In genomic region chr10:111471166-111471565, GRCm38 (mm10) we compare ENCODE assay signal across 18 mouse cellular contexts. TPM values are rescaled to one million over a fixed set of nuclear protein-coding genes. Genes with fewer than 3 reads are reported as not detected.
DNase-seq lines count a peak whose midpoint lies in the region; ATAC-seq and TF ChIP-seq lines count a peak whose summit lies in the region.
"Had no signal": no experiment of that assay in that cellular context is flagged by ENCODE, and none has a peak within 500 bp of the region (broad histone marks: within the 10 kb centered on the region; RNA-seq: fewer than 3 reads in every experiment).

No protein-coding gene starts in this region.

- peak; percentile 58 for DNase-seq in lung, postnatal 36 days
- no peak for DNase-seq in lung, adult 2 months
- peak; percentile 20 for DNase-seq in skeletal muscle tissue, adult 2 months (ENCODE audit: low read depth, low spot score)
- no peak for DNase-seq in embryo, embryonic 9.5 days (ENCODE audit: extremely low spot score)
- DNase-seq in midbrain, embryonic 14.5 days: no peak
- DNase-seq: adrenal gland, postnatal 36 days; cerebellum, adult 2 months; gastrocnemius, postnatal 14 days; liver, embryonic 13.5 days had no signal

- no peak overlapping the region for H3K4me2 ChIP-seq in forebrain, embryonic 12.5 days
- H3K4me2 ChIP-seq in midbrain, embryonic 14.5 days (ENCODE audit: low read length): no peak overlapping the region
- H3K4me2 ChIP-seq: embryonic facial prominence, embryonic 12.5 days; hindbrain, embryonic 14.5 days; kidney, embryonic 15.5 days; liver, embryonic 13.5 days; neural tube, embryonic 12.5 days had no signal

- peaks cover 4% of the 10 kb centered on the region for H3K4me1 ChIP-seq in lung, adult 2 months (ENCODE audit: control insufficient read depth, insufficient read depth, low read length)
- H3K4me1 ChIP-seq in forebrain, embryonic 12.5 days: peaks cover 24% of the 10 kb centered on the region
- H3K4me1 ChIP-seq in midbrain, embryonic 14.5 days (ENCODE audit: control insufficient read depth, insufficient read depth, low read length): peaks cover 26% of the 10 kb centered on the region

- peak; percentile 64 for ATAC-seq in granulocyte monocyte progenitor cell, adult 5-6 weeks (replicated peaks; ENCODE audit: poor library complexity, severe bottlenecking)
- no peak for ATAC-seq in forebrain, embryonic 12.5 days (ENCODE audit: low FRiP score)
- ATAC-seq in midbrain, embryonic 14.5 days (ENCODE audit: low FRiP score, low TSS enrichment): no peak
- ATAC-seq: forebrain, embryonic 14.5 days had no signal

- H3K9ac ChIP-seq in forebrain, embryonic 12.5 days: no peak overlapping the region
- H3K9ac ChIP-seq in midbrain, embryonic 14.5 days (replicated peaks; ENCODE audit: low read length): no peak overlapping the region
- H3K9ac ChIP-seq: embryonic facial prominence, embryonic 12.5 days; hindbrain, embryonic 14.5 days; kidney, embryonic 15.5 days; liver, embryonic 13.5 days; neural tube, embryonic 12.5 days had no signal

- peaks cover 3% of the 10 kb centered on the region for H3K36me3 ChIP-seq in forebrain, embryonic 12.5 days (replicated peaks)
- H3K36me3 ChIP-seq in midbrain, embryonic 14.5 days (ENCODE audit: control insufficient read depth, insufficient read depth, low read length): no peaks in the 10 kb centered on the region
- H3K36me3 ChIP-seq: embryonic facial prominence, embryonic 12.5 days; neural tube, embryonic 12.5 days had no signal

- H3K9me3 ChIP-seq in forebrain, embryonic 12.5 days: no peaks in the 10 kb centered on the region
- no peaks in the 10 kb centered on the region for H3K9me3 ChIP-seq in midbrain, embryonic 14.5 days (ENCODE audit: control insufficient read depth, low read length)
- H3K9me3 ChIP-seq: embryonic facial prominence, embryonic 12.5 days; kidney, embryonic 15.5 days; liver, embryonic 13.5 days; neural tube, embryonic 12.5 days had no signal

- H3K4me3 ChIP-seq in lung, adult 2 months (replicated peaks; ENCODE audit: extremely low read depth, low read depth, low read length): no peak overlapping the region
- no peak overlapping the region for H3K4me3 ChIP-seq in forebrain, embryonic 12.5 days (replicated peaks)
- H3K4me3 ChIP-seq in midbrain, embryonic 14.5 days (replicated peaks; ENCODE audit: low read depth, low read length): no peak overlapping the region
- H3K4me3 ChIP-seq: embryonic facial prominence, embryonic 12.5 days; erythroblast, embryonic 14.5 days; kidney, embryonic 15.5 days; liver, embryonic 13.5 days; neural tube, embryonic 12.5 days had no signal

- WGBS in lung, adult 2 months: 78% methylated on average over 9 of the region's 9 CpGs
- WGBS in forebrain, embryonic 12.5 days: 91% methylated on average over 9 of the region's 9 CpGs
- WGBS in midbrain, embryonic 14.5 days: 82% methylated on average over 9 of the region's 9 CpGs

- no peak for TF ChIP-seq CTCF in lung, adult 2 months (IDR thresholded peaks at IDR 0.05; ENCODE audit: insufficient read depth, low read length)

- H3K27me3 ChIP-seq in forebrain, embryonic 12.5 days: no peaks in the 10 kb centered on the region
- no peaks in the 10 kb centered on the region for H3K27me3 ChIP-seq in midbrain, embryonic 14.5 days (ENCODE audit: control insufficient read depth, insufficient read depth, low read length)
- H3K27me3 ChIP-seq: embryonic facial prominence, embryonic 12.5 days; kidney, embryonic 15.5 days; neural tube, embryonic 12.5 days had no signal

- H3K27ac ChIP-seq in forebrain, embryonic 12.5 days: no peak overlapping the region
- H3K27ac ChIP-seq in midbrain, embryonic 14.5 days (replicated peaks; ENCODE audit: low read depth, low read length): no peak overlapping the region
- H3K27ac ChIP-seq: embryonic facial prominence, embryonic 12.5 days; liver, embryonic 13.5 days; neural tube, embryonic 12.5 days; stomach, postnatal 0 days had no signal

- TF ChIP-seq POLR2A in lung, adult 2 months (IDR thresholded peaks at IDR 0.05; ENCODE audit: borderline replicate concordance, extremely low read depth, low read depth, low read length): no peak

RNA-seq across cellular contexts. Expression of gene Nap1l1, which starts 1.9 kb away (rescaled TPM):
- 10.8 and 20.7 TPM in 2 replicates for polyA plus RNA-seq in lung, adult 2 months (2012; rRNA removed)
- 583 and 666 TPM in 2 replicates for total RNA-seq in granulocyte monocyte progenitor cell, adult 5-6 weeks (2014; fragmentation: Nextera tagmentation)
- 670 and 682 TPM in 2 replicates for total RNA-seq in granulocyte monocyte progenitor cell, adult 5-6 weeks (2017)
- polyA plus RNA-seq in forebrain, embryonic 12.5 days (2016; fragmentation: Nextera tagmentation; extraction: Ambion mirVana): 348 and 361 TPM in 2 replicates
- 182 and 206 TPM in 2 replicates for polyA plus RNA-seq in midbrain, embryonic 14.5 days (2014; fragmentation: Nextera tagmentation; extraction: Ambion mirVana)

RNA-seq across cellular contexts. Expression of gene Phlda1, which starts 34.9 kb away (rescaled TPM):
- polyA plus RNA-seq in lung, adult 2 months (2012; rRNA removed): 32.7 and 54.1 TPM in 2 replicates
- total RNA-seq in granulocyte monocyte progenitor cell, adult 5-6 weeks (2014; fragmentation: Nextera tagmentation): 0.26 and 1.9 TPM in 2 replicates
- 1.1 and 1.2 TPM in 2 replicates for total RNA-seq in granulocyte monocyte progenitor cell, adult 5-6 weeks (2017)
- polyA plus RNA-seq in forebrain, embryonic 12.5 days (2016; fragmentation: Nextera tagmentation; extraction: Ambion mirVana): 17.8 and 18.0 TPM in 2 replicates
- 27.9 and 33.2 TPM in 2 replicates for polyA plus RNA-seq in midbrain, embryonic 14.5 days (2014; fragmentation: Nextera tagmentation; extraction: Ambion mirVana)

Comparison
In these comparisons a context has a peak if more than half of its experiments do, and no peak if none do; other contexts are left out.
1. DNase-seq: peak in lung, postnatal 36 days (single experiment) and skeletal muscle tissue, adult 2 months (single experiment); none in lung, adult 2 months (single experiment), embryo, embryonic 9.5 days (single experiment) and midbrain, embryonic 14.5 days (single experiment).